Mouse (Mus musculus): Measurements from ENCODE around the gene Hist1h2ad. TPM values are rescaled to one million over a fixed set of nuclear protein-coding genes. Genes with fewer than 3 reads are reported as not detected.
A peak's percentile ranks its signal among the peaks of the same experiment; 100 is the strongest.
"Not testable (repeated sequence)": the region's sequence is repeated elsewhere in the genome, so short reads cannot be mapped to it uniquely, and the experiment has no call there.

Gene Hist1h2ad
- polyA plus RNA-seq, 1 experiment from 2014 or later: 2.9 TPM

DNA sequence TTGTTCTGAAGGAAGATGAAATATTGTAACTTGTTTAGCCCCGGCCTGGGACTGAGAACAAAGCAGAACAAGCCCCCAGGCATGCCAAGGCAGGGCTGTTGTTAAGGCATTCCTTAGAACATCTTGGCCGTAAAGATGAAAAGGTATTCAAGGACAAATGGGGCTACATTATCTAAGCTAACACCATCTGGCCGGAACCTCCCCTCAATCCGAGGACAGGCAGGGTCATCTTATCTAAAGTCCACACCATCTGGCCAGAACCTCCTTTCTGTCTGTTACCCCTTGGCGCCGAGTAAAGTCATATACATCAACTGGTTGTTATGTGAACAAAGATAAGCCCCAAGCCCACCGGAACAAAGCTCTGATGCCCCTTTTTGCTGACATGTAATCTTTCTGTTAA is 17.7 kb downstream of the Hist1h2ad start:
- not testable (repeated sequence) for H3K27me3 ChIP-seq (ENCODE audit: control insufficient read depth, insufficient read depth, low read depth, low read length); H3K4me3 ChIP-seq (ENCODE audit: low read length); H3K9me3 ChIP-seq (ENCODE audit: control insufficient read depth, low read length); H3K4me1 ChIP-seq (replicated peaks; ENCODE audit: control insufficient read depth, insufficient read depth, low read length); H3K27ac ChIP-seq (ENCODE audit: low read length); H3K4me2 ChIP-seq (ENCODE audit: low read depth, low read length); H3K9ac ChIP-seq (ENCODE audit: low read length); ATAC-seq (ENCODE audit: low read depth); H3K36me3 ChIP-seq (ENCODE audit: control insufficient read depth, insufficient read depth, low read length)
- WGBS: 82% methylated on average over 7 of the region's 7 CpGs

GRCm38 (mm10) chr13:23592614-23593013 is 18.4 kb downstream of the Hist1h2ad start:
- ATAC-seq (ENCODE audit: low read depth): no peak
- WGBS: 74% methylated on average over 7 of the region's 7 CpGs
- peak overlapping the region; percentile 87 for H3K27ac ChIP-seq (ENCODE audit: low read length)
- no peaks in the 10 kb centered on the region for H3K9me3 ChIP-seq (ENCODE audit: control insufficient read depth, low read length)
- H3K4me2 ChIP-seq (ENCODE audit: low read depth, low read length): no peak overlapping the region
- no peaks in the 10 kb centered on the region for H3K27me3 ChIP-seq (ENCODE audit: control insufficient read depth, insufficient read depth, low read depth, low read length)
- no peak overlapping the region for H3K4me3 ChIP-seq (ENCODE audit: low read length)
- no peak overlapping the region for H3K9ac ChIP-seq (ENCODE audit: low read length)
- H3K4me1 ChIP-seq (replicated peaks; ENCODE audit: control insufficient read depth, insufficient read depth, low read length): no peaks in the 10 kb centered on the region
- no peaks in the 10 kb centered on the region for H3K36me3 ChIP-seq (ENCODE audit: control insufficient read depth, insufficient read depth, low read length)

DNA sequence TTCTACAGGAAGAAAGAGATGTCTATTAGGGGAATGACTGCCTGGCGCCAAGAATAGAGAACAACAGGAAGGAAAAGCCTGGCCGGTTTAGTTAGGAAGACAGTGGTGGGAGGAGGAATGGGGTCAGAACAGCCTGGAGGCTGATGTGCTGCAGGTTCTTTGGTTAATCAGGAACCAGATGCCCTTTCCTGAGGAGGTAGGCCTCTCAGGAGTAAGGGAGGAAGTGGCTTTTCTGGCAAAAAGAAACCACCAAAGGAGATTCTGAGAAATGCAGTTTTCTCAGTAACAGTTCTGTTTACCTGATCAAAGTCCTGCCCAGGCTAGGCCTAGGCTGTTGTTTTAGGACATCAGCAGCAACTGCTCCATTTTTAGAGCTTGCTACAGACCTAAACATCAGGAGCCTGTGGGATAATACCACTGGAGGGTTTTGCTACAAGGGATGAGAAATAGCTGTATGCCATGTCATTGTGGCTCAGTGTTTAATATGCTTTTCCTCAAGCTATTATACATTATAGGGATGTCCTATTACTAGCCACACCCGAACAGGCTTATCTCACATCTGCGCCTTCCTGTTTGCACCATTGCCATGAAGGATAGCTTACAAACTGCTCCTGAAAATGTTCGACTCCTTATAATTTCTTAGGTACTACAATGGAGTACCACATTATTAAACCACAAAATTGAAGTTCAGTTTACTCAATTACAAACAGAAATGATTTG is 19.0 kb downstream of the Hist1h2ad start:
- peak; percentile 57; the same call in 1 of the 2 replicates for ATAC-seq (ENCODE audit: low read depth)
- Histone ChIP-seq H3K9ac (ENCODE audit: low read length) (0 out of 2 replicates have a peak overlapping the region, but pooled peaks have one; percentile 1), H3K27ac (ENCODE audit: low read length) (peak overlapping the region; percentile 87), H3K36me3 (ENCODE audit: control insufficient read depth, insufficient read depth, low read length) (no peaks in the 10 kb centered on the region), H3K27me3 (ENCODE audit: control insufficient read depth, insufficient read depth, low read depth, low read length) (no peaks in the 10 kb centered on the region), H3K4me1 (replicated peaks; ENCODE audit: control insufficient read depth, insufficient read depth, low read length) (no peaks in the 10 kb centered on the region), H3K9me3 (ENCODE audit: control insufficient read depth, low read length) (no peaks in the 10 kb centered on the region), H3K4me2 (ENCODE audit: low read depth, low read length) (no peak overlapping the region), H3K4me3 (ENCODE audit: low read length) (no peak overlapping the region)
- 55% methylated on average over 5 of the region's 5 CpGs for WGBS

DNA sequence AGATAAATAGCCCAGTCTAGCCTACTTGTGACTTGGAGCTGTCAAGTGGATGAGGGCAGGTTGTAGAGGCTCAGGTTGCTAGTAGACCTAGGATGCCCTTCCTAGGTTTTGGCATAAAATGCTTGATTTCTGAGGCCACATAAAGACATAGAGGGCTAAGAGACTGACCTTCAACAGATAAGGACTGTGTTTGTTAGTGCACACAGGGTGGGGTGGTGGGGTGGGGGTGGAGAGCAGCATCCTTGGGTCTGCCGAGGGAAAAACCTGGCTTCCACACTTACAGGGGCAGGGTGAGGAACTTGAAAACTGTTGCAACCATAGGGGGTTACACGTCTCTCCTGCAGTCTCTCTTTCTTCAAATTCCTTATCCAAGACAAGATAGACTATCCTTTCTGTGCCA is 21.0 kb downstream of the Hist1h2ad start:
- Histone ChIP-seq H3K4me2 (ENCODE audit: low read depth, low read length) (no peak overlapping the region), H3K36me3 (ENCODE audit: control insufficient read depth, insufficient read depth, low read length) (no peaks in the 10 kb centered on the region), H3K27ac (ENCODE audit: low read length) (no peak overlapping the region), H3K9me3 (ENCODE audit: control insufficient read depth, low read length) (no peaks in the 10 kb centered on the region), H3K9ac (ENCODE audit: low read length) (no peak overlapping the region), H3K4me3 (ENCODE audit: low read length) (no peak overlapping the region), H3K4me1 (replicated peaks; ENCODE audit: control insufficient read depth, insufficient read depth, low read length) (no peaks in the 10 kb centered on the region), H3K27me3 (ENCODE audit: control insufficient read depth, insufficient read depth, low read depth, low read length) (no peaks in the 10 kb centered on the region)
- 70% methylated on average over 2 of the region's 2 CpGs for WGBS
- ATAC-seq (ENCODE audit: low read depth): no peak

DNA sequence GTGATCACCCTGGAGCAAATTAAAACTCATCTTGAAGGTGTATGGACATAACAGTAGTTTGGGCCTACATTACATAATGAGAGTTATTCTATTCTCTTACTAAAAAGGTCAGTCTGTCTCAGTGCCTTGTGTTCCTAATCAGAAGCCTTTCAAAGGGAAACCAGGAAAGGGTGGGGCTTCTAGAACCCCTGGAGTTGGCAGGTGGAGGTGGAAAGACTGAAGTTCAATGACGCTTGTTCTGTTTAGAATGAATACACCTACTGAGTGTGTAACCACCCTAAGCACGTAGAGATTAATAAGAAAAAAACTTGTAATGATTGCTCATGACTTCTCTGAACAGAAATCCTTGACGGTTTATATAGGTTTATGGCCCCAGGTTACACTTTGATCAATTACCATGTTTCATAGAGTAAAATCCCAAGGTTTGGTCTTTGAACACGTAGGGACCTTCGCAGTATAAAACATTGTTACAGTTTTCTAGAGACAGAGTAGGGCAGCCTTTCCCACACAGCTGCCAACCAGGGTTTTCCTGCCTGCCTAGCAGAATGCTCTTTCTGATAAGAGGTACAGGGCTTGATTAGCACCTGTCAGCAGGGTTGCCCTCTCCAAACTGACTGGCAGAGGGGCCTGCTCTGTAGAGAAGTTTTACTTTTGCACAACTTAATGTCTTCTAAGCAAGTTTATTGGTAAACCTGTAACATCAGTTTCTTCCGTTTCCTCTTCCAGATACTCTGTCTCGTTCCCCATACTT is 21.6 kb downstream of the Hist1h2ad start:
- no peak overlapping the region for H3K4me3 ChIP-seq (ENCODE audit: low read length)
- H3K9me3 ChIP-seq (ENCODE audit: control insufficient read depth, low read length): no peaks in the 10 kb centered on the region
- 80% methylated on average over 7 of the region's 7 CpGs for WGBS
- no peak overlapping the region for H3K27ac ChIP-seq (ENCODE audit: low read length)
- no peaks in the 10 kb centered on the region for H3K4me1 ChIP-seq (replicated peaks; ENCODE audit: control insufficient read depth, insufficient read depth, low read length)
- H3K4me2 ChIP-seq (ENCODE audit: low read depth, low read length): no peak overlapping the region
- H3K36me3 ChIP-seq (ENCODE audit: control insufficient read depth, insufficient read depth, low read length): no peaks in the 10 kb centered on the region
- ATAC-seq (ENCODE audit: low read depth): no peak
- H3K9ac ChIP-seq (ENCODE audit: low read length): no peak overlapping the region
- H3K27me3 ChIP-seq (ENCODE audit: control insufficient read depth, insufficient read depth, low read depth, low read length): no peaks in the 10 kb centered on the region

DNA sequence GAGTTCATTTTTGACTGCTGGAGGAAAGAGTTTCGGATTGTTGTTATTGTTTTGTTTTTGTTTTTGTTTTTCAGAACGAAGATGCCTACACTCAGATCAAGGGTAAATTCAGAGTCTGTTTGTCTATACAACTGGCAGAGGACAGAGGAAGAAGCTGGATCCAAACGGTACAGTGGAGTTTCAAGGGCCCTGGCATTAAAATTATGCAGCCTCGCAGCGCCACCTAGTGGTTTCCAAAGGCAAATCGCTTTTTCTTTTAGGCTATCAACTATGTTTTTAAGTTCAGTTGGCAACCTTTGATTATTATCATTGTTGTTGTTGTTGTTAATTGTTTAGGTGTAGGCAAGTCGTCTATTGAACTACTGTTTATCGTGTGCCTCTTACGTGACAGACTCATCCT is 23.8 kb downstream of the Hist1h2ad start:
- Histone ChIP-seq H3K27me3 (ENCODE audit: control insufficient read depth, insufficient read depth, low read depth, low read length) (no peaks in the 10 kb centered on the region), H3K4me1 (replicated peaks; ENCODE audit: control insufficient read depth, insufficient read depth, low read length) (no peaks in the 10 kb centered on the region), H3K36me3 (ENCODE audit: control insufficient read depth, insufficient read depth, low read length) (no peaks in the 10 kb centered on the region), H3K4me2 (ENCODE audit: low read depth, low read length) (no peak overlapping the region), H3K9me3 (ENCODE audit: control insufficient read depth, low read length) (no peaks in the 10 kb centered on the region), H3K9ac (ENCODE audit: low read length) (no peak overlapping the region), H3K27ac (ENCODE audit: low read length) (no peak overlapping the region), H3K4me3 (ENCODE audit: low read length) (no peak overlapping the region)
- 3% methylated on average over 9 of the region's 9 CpGs for WGBS
- no peak for ATAC-seq (ENCODE audit: low read depth)

- Histone ChIP-seq H3K27me3 (ENCODE audit: control insufficient read depth, insufficient read depth, low read depth, low read length) (no peaks in the 10 kb centered on the region), H3K27ac (ENCODE audit: low read length) (peak overlapping the region; percentile 72), H3K4me3 (ENCODE audit: low read length) (no peak overlapping the region), H3K9ac (ENCODE audit: low read length) (no peak overlapping the region), H3K36me3 (ENCODE audit: control insufficient read depth, insufficient read depth, low read length) (no peaks in the 10 kb centered on the region), H3K4me2 (ENCODE audit: low read depth, low read length) (no peak overlapping the region), H3K9me3 (ENCODE audit: control insufficient read depth, low read length) (no peaks in the 10 kb centered on the region), H3K4me1 (replicated peaks; ENCODE audit: control insufficient read depth, insufficient read depth, low read length) (no peaks in the 10 kb centered on the region)
- 59% methylated on average over 7 of the region's 7 CpGs for WGBS
- ATAC-seq (ENCODE audit: low read depth): no peak
Observed at GRCm38 (mm10) chr13:23603182-23603699, 29.1 kb downstream of the Hist1h2ad start.

DNA sequence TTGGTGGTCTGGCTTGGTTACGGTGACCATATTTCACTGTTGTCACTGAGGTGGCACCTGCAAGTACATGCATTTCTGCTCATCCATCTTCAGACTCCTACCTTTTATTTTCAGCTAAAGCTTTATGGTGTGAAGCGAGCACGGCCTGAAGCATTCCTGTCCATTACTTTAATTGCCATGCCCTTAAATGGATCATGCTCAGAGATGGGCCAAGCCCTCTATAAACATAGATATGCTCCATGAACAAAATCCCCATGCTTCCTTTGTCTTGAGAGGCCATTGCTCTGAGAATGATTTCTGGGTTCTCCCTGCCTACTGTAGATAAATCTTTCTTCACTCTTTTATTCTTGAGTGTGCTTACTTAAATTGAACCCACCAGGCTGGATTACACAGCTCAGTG is 30.3 kb downstream of the Hist1h2ad start:
- Histone ChIP-seq H3K9me3 (ENCODE audit: control insufficient read depth, low read length) (no peaks in the 10 kb centered on the region), H3K27ac (ENCODE audit: low read length) (no peak overlapping the region), H3K4me3 (ENCODE audit: low read length) (no peak overlapping the region), H3K4me2 (ENCODE audit: low read depth, low read length) (no peak overlapping the region), H3K27me3 (ENCODE audit: control insufficient read depth, insufficient read depth, low read depth, low read length) (no peaks in the 10 kb centered on the region), H3K9ac (ENCODE audit: low read length) (no peak overlapping the region), H3K4me1 (replicated peaks; ENCODE audit: control insufficient read depth, insufficient read depth, low read length) (no peaks in the 10 kb centered on the region), H3K36me3 (ENCODE audit: control insufficient read depth, insufficient read depth, low read length) (no peaks in the 10 kb centered on the region)
- 86% methylated on average over 3 of the region's 3 CpGs for WGBS
- no peak for ATAC-seq (ENCODE audit: low read depth)

DNA sequence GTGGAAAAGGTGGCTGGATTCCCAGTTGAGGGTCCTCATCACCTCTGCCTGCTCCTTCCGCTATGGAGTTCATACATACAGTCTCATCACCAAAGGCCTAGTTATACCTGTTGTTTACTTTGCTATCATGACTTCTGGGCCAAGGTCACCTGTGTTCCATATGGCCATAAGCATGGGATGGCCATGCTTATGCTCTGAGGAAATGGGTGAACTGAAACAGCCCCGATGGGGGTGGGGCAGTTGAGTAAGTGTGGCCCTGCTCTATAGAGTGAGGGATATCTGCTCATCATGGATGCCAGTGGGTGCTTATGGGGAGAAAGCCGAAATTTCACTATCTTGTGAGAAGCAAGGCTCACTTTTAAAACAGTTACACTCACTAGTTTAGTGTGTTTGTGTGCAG is 30.9 kb downstream of the Hist1h2ad start:
- H3K27me3 ChIP-seq (ENCODE audit: control insufficient read depth, insufficient read depth, low read depth, low read length): no peaks in the 10 kb centered on the region
- H3K36me3 ChIP-seq (ENCODE audit: control insufficient read depth, insufficient read depth, low read length): no peaks in the 10 kb centered on the region
- no peak overlapping the region for H3K4me3 ChIP-seq (ENCODE audit: low read length)
- no peak overlapping the region for H3K27ac ChIP-seq (ENCODE audit: low read length)
- no peak overlapping the region for H3K4me2 ChIP-seq (ENCODE audit: low read depth, low read length)
- ATAC-seq (ENCODE audit: low read depth): no peak
- H3K4me1 ChIP-seq (replicated peaks; ENCODE audit: control insufficient read depth, insufficient read depth, low read length): no peaks in the 10 kb centered on the region
- WGBS: 83% methylated on average over 3 of the region's 3 CpGs
- no peak overlapping the region for H3K9ac ChIP-seq (ENCODE audit: low read length)
- H3K9me3 ChIP-seq (ENCODE audit: control insufficient read depth, low read length): no peaks in the 10 kb centered on the region

All from lung, embryonic 16.5 days (tissue).